Mouse (Mus musculus): ENCODE data around the gene Gm28269. TPM values are rescaled to one million over a fixed set of nuclear protein-coding genes. Genes with fewer than 3 reads are reported as not detected.

The Gm28269 gene
- polyA plus RNA-seq (2016; fragmentation: Nextera tagmentation; extraction: Ambion mirVana), result not detected in 2 replicates

DNA sequence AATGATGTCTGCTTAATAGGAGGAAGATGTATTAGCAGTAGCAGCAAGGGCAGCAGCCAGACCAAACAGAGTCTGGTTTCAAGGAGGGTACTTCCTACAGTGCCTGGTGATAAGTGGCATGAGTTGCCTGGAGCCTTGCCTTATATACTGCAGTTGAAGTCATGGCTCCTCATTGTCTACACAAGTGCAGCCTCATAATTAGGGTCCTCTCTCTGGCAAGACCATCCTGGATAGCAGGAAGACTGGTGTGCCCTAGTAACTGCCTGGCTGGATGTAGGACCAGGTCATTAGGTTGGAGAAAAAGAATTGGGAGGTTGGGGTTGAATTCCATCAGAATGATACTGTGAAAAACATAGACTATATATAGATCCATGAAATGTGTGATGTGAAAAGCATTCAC lies at the start of gene Gm28269:
Gene Gm28269 (minus strand): TSS at position 101 of the 400 bp plus-strand sequence.
- no peak for ATAC-seq (ENCODE audit: low FRiP score, low read depth)
- no peak within 1 kb of the TSS for H3K27ac ChIP-seq (replicated peaks)
- no peaks in the 10 kb centered on the region for H3K9me3 ChIP-seq

DNA sequence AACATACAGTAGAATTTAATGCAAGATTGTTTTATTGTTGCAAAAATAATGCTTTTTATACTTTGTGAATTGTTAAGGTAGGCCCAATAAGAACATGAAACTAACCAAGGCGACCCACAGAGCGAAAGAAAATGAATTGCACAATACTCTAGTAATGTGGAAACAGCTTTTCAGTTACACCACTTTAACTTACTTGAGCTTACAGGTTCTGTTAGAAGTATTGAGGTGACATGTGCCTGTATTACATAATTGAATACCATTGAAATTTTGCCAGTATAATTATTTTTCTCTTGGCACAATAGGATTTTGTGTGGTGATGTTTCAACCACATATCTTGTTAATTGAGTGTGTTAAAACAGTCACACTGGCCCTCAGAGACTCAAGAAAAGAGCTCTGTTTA lies 28.0 kb downstream of the Gm28269 start:
- no peak overlapping the region for H3K4me2 ChIP-seq (replicated peaks)
- H3K27me3 ChIP-seq, result no peaks in the 10 kb centered on the region
- H3K9ac ChIP-seq (replicated peaks), result no peak overlapping the region
- no peak overlapping the region for H3K4me3 ChIP-seq
- no peak for ATAC-seq (ENCODE audit: low FRiP score, low read depth)
- no peak overlapping the region for H3K27ac ChIP-seq (replicated peaks)
- 94% methylated on average over 2 of the region's 2 CpGs for WGBS
- H3K36me3 ChIP-seq, result no peaks in the 10 kb centered on the region
- H3K9me3 ChIP-seq, result no peaks in the 10 kb centered on the region
- H3K4me1 ChIP-seq, result no peaks in the 10 kb centered on the region

More for the DNA sequence above, at the start of gene Gm28269:
- H3K9ac ChIP-seq (replicated peaks), result no peak within 1 kb of the TSS
- no peaks in the 10 kb centered on the region for H3K36me3 ChIP-seq
- H3K27me3 ChIP-seq, result no peaks in the 10 kb centered on the region
- H3K4me3 ChIP-seq, result no peak within 1 kb of the TSS
- H3K4me1 ChIP-seq, result no peaks in the 10 kb centered on the region
- H3K4me2 ChIP-seq (replicated peaks), result no peak within 1 kb of the TSS

GRCm38 (mm10) chrX:21715293-21715692 lies 29.6 kb downstream of the Gm28269 start:
- no peaks in the 10 kb centered on the region for H3K9me3 ChIP-seq
- H3K4me3 ChIP-seq, result no peak overlapping the region
- no peak overlapping the region for H3K9ac ChIP-seq (replicated peaks)
- no peaks in the 10 kb centered on the region for H3K4me1 ChIP-seq
- no peak for ATAC-seq (ENCODE audit: low FRiP score, low read depth)
- WGBS, result 76% methylated on average over 5 of the region's 5 CpGs
- no peaks in the 10 kb centered on the region for H3K27me3 ChIP-seq
- H3K27ac ChIP-seq (replicated peaks), result no peak overlapping the region
- no peak overlapping the region for H3K4me2 ChIP-seq (replicated peaks)
- H3K36me3 ChIP-seq, result no peaks in the 10 kb centered on the region

DNA sequence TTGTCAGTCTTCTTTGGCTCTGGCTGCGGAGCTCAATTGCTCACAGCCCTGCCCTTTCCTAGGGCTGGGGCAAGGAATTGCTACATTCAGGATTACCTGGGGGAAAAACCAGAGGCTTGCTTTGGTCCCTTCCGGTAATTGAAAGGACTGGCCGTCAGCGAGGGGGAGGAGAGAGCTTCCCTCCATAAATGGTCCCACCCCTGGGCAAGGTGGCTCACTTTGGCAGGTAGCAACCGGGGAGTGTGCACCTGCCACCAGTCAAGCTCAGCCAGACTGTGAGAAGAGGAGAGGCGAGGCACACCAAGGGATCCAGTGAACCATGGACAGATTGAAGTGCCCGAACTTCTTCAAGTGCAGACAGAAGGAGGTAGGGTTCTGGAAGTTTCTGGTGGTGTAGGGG lies 30.1 kb downstream of the Gm28269 start, which contains the start of gene Slc6a14:
Gene Slc6a14 (plus strand): TSS at position 68 of the 400 bp plus-strand sequence.
- no peak for ATAC-seq (ENCODE audit: low FRiP score, low read depth)
- no peaks in the 10 kb centered on the region for H3K4me1 ChIP-seq
- no peaks in the 10 kb centered on the region for H3K36me3 ChIP-seq
- no peak within 1 kb of the TSS for H3K4me3 ChIP-seq
- H3K4me2 ChIP-seq (replicated peaks), result no peak within 1 kb of the TSS
- H3K9me3 ChIP-seq, result no peaks in the 10 kb centered on the region
- no peaks in the 10 kb centered on the region for H3K27me3 ChIP-seq
- H3K27ac ChIP-seq (replicated peaks), result no peak within 1 kb of the TSS
- H3K9ac ChIP-seq (replicated peaks), result no peak within 1 kb of the TSS
- 67% methylated on average over 7 of the region's 7 CpGs for WGBS

DNA sequence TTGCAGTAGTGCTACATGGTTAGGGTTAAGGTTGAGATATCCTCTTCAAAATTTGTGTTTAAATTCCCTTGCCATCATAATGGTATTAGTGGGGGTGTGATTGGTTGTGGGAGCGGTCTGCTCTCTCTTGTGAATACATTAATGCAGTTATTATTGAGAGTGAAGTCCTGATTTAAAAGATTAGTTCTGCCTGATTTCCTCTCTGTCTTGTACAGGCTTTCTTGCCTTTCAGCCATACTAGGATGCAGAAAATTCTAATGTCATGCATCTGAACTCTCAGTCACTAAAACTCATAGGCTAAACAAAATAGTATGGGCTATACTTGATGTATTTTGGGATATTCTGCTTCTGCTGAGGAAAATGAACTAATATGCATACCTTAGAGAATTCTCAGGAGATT lies 40.4 kb downstream of the Gm28269 start:
- no peak overlapping the region for H3K9ac ChIP-seq (replicated peaks)
- peak; percentile 72 for ATAC-seq (ENCODE audit: low FRiP score, low read depth)
- H3K27ac ChIP-seq (replicated peaks), result no peak overlapping the region
- H3K9me3 ChIP-seq, result no peaks in the 10 kb centered on the region
- no peaks in the 10 kb centered on the region for H3K36me3 ChIP-seq
- no peaks in the 10 kb centered on the region for H3K27me3 ChIP-seq
- H3K4me2 ChIP-seq (replicated peaks), result no peak overlapping the region
- 37% methylated on average over 1 of the region's 1 CpGs for WGBS
- H3K4me3 ChIP-seq, result no peak overlapping the region
- no peaks in the 10 kb centered on the region for H3K4me1 ChIP-seq

GRCm38 (mm10) chrX:21701646-21702045 lies 43.3 kb downstream of the Gm28269 start:
- Histone ChIP-seq H3K9me3 (no peaks in the 10 kb centered on the region), H3K4me2 (replicated peaks) (no peak overlapping the region), H3K4me3 (no peak overlapping the region), H3K36me3 (no peaks in the 10 kb centered on the region), H3K4me1 (no peaks in the 10 kb centered on the region), H3K9ac (replicated peaks) (no peak overlapping the region), H3K27ac (replicated peaks) (no peak overlapping the region), H3K27me3 (no peaks in the 10 kb centered on the region)
- ATAC-seq (ENCODE audit: low FRiP score, low read depth), result no peak
- WGBS, result 85% methylated on average over 4 of the region's 4 CpGs

GRCm38 (mm10) chrX:21695687-21696086 lies 49.2 kb downstream of the Gm28269 start:
- Histone ChIP-seq H3K9me3 (no peaks in the 10 kb centered on the region), H3K36me3 (no peaks in the 10 kb centered on the region), H3K27me3 (no peaks in the 10 kb centered on the region), H3K4me1 (no peaks in the 10 kb centered on the region), H3K4me3 (no peak overlapping the region), H3K4me2 (replicated peaks) (no peak overlapping the region), H3K27ac (replicated peaks) (no peak overlapping the region), H3K9ac (replicated peaks) (no peak overlapping the region)
- WGBS, result 90% methylated on average over 3 of the region's 3 CpGs
- ATAC-seq (ENCODE audit: low FRiP score, low read depth), result no peak

- Histone ChIP-seq H3K27ac (replicated peaks) (no peak overlapping the region), H3K9ac (replicated peaks) (no peak overlapping the region), H3K36me3 (no peaks in the 10 kb centered on the region), H3K9me3 (no peaks in the 10 kb centered on the region), H3K27me3 (no peaks in the 10 kb centered on the region), H3K4me3 (no peak overlapping the region), H3K4me1 (no peaks in the 10 kb centered on the region), H3K4me2 (replicated peaks) (no peak overlapping the region)
- 81% methylated on average over 6 of the region's 6 CpGs for WGBS
- no peak for ATAC-seq (ENCODE audit: low FRiP score, low read depth)
Measured at GRCm38 (mm10) chrX:21695220-21695619, 49.7 kb downstream of the Gm28269 start.

Other genes with a start within 250 kb of the Gm28269 start
- gene Slc6a14, start 30.2 kb downstream of the Gm28269 start, polyA plus RNA-seq (2016; fragmentation: Nextera tagmentation; extraction: Ambion mirVana), result not detected in 2 replicates